Mouse (Mus musculus): Measurements from ENCODE around the gene Hs3st5.

DNA sequence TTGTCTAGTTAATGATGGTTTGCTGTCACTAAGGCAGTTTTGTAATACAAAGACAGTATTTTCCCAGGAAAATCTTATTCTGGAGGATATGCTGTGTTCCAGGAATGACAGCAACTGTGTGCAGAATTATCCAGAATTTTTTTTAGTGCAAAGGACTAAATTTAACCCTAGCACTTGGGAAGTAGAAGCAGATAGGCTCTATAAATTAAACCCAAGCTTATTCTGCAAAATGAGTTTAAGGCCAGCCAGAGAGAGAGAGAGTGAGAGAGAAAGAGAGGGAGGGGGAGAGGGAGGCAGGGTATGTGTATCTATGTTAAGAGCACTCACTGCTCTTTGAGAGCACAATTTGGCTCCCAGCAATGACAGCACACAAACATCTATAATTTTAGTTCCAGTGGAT lies 267.0 kb downstream of the Hs3st5 start:
- TF ChIP-seq POLR2A (IDR thresholded peaks at IDR 0.05; ENCODE audit: extremely low read depth, insufficient read depth, low read length) (no peak), CTCF (IDR thresholded peaks at IDR 0.05; ENCODE audit: extremely low read depth, insufficient read depth, low read length) (no peak)

Data from cortical plate, adult 2 months (tissue).